Mouse (Mus musculus): ENCODE data around the gene Syt13.
A peak's percentile ranks its signal among the peaks of the same experiment; 100 is the strongest.

Gene Syt13

DNA sequence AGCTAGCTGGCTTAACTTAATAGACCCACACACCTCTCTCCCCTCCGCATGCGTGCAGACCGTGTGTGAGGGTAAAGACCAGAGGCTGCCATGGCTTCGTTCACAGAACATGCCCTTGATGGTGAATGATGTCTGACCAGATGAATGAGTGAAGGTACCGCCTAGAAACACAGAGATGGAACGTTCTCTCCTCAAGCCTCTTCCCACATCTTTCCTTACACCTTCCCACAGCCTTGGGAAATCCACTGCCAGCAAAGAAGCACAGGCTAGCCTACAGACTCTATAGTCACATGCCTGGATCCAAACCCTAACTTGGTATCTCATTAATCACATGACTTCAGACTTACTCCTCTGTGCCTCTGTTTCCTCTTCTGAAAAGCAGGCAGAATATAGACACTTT lies 18.5 kb downstream of the Syt13 start:
- no peaks in the 10 kb centered on the region for H3K27me3 ChIP-seq (ENCODE audit: insufficient read depth, low read length)
- H3K9me3 ChIP-seq (ENCODE audit: low read length), result peaks cover 6% of the 10 kb centered on the region
- H3K36me3 ChIP-seq (ENCODE audit: insufficient read depth, low read length), result no peaks in the 10 kb centered on the region
- H3K4me1 ChIP-seq (replicated peaks; ENCODE audit: low read depth, low read length), result peaks cover 60% of the 10 kb centered on the region
- TF ChIP-seq CTCF (conservative IDR thresholded peaks at IDR 0.05; ENCODE audit: low read length) (no peak), NANOG (IDR thresholded peaks at IDR 0.05; ENCODE audit: borderline replicate concordance, low read length) (no peak), POU5F1 (IDR thresholded peaks at IDR 0.05; ENCODE audit: borderline replicate concordance, low read length) (no peak)
- no peak overlapping the region for H3K4me3 ChIP-seq (replicated peaks; ENCODE audit: low read length)

DNA sequence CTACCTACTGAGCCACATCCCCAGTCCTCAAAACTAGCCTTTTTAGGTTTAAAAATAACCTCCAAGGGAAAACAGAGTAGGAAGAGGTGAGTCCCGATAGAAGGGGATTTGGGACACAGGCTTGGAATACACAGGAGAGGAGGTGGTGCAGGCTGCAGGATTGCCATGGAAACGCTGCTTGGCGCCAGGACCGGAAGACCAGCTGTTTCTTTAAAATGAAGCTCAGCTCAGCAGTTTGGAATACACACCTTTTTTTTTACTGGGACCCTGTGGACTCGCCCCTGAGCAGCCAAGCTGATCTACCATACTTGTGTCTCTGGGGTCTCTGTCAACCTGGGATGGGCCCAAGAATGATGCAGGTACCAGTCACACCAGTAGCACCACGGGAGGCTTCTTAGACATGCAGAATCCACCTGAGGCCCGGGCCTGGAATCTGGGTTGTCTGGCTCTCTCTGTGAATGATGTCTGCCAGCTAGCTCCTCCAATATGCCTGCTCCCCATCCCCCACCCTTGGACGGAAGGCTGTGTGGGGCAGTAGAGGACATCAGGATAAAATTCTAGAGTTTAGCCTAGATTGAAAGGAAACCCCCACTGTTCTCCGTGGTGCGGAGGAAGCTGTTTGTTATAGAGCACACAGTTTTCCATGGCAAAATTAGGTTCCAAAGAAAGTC lies 19.5 kb downstream of the Syt13 start:
- no peak for TF ChIP-seq CTCF (conservative IDR thresholded peaks at IDR 0.05; ENCODE audit: low read length)
- no peak for TF ChIP-seq NANOG (IDR thresholded peaks at IDR 0.05; ENCODE audit: borderline replicate concordance, low read length)
- no peak for TF ChIP-seq POU5F1 (IDR thresholded peaks at IDR 0.05; ENCODE audit: borderline replicate concordance, low read length)
- H3K4me3 ChIP-seq (replicated peaks; ENCODE audit: low read length), result peak overlapping the region; percentile 20; the same call in 1 of the 2 replicates
- H3K36me3 ChIP-seq (ENCODE audit: insufficient read depth, low read length), result no peaks in the 10 kb centered on the region
- H3K27me3 ChIP-seq (ENCODE audit: insufficient read depth, low read length), result no peaks in the 10 kb centered on the region
- peaks cover 55% of the 10 kb centered on the region for H3K4me1 ChIP-seq (replicated peaks; ENCODE audit: low read depth, low read length)
- H3K9me3 ChIP-seq (ENCODE audit: low read length), result peaks cover 14% of the 10 kb centered on the region

- Histone ChIP-seq H3K4me1 (replicated peaks; ENCODE audit: low read depth, low read length) (peaks cover 45% of the 10 kb centered on the region), H3K36me3 (ENCODE audit: insufficient read depth, low read length) (no peaks in the 10 kb centered on the region), H3K9me3 (ENCODE audit: low read length) (peaks cover 17% of the 10 kb centered on the region), H3K4me3 (replicated peaks; ENCODE audit: low read length) (no peak overlapping the region), H3K27me3 (ENCODE audit: insufficient read depth, low read length) (no peaks in the 10 kb centered on the region; the same call in 1 of the 2 replicates)
- TF ChIP-seq NANOG (IDR thresholded peaks at IDR 0.05; ENCODE audit: borderline replicate concordance, low read length), result no peak
- no peak for TF ChIP-seq POU5F1 (IDR thresholded peaks at IDR 0.05; ENCODE audit: borderline replicate concordance, low read length)
- TF ChIP-seq CTCF (conservative IDR thresholded peaks at IDR 0.05; ENCODE audit: low read length), result no peak
Measured at GRCm38 (mm10) chr2:92935483-92935882, 20.6 kb downstream of the Syt13 start.

DNA sequence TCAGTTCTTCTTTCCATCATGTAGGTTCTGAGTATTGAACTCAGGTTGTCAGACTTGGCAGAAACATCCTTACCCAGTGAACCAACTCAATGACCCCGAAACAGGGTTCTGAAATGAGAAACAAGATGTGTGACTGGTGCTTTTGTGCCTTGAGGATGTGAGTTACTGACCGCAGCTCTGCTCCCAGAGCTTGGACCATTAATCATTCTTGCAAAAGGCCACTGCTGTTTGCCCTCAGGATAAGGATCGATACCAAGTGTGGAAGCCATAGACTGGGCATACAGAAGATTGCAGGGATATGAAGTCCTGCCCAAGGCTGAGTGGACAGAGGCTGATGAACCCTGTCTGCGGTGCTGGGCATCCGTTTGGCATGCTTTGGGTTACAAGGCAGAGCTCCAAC lies 23.2 kb downstream of the Syt13 start:
- H3K27me3 ChIP-seq (ENCODE audit: insufficient read depth, low read length), result peaks cover 3% of the 10 kb centered on the region; the same call in 1 of the 2 replicates
- peaks cover 17% of the 10 kb centered on the region for H3K9me3 ChIP-seq (ENCODE audit: low read length)
- H3K4me3 ChIP-seq (replicated peaks; ENCODE audit: low read length), result no peak overlapping the region
- H3K36me3 ChIP-seq (ENCODE audit: insufficient read depth, low read length), result no peaks in the 10 kb centered on the region
- peaks cover 40% of the 10 kb centered on the region for H3K4me1 ChIP-seq (replicated peaks; ENCODE audit: low read depth, low read length)
- TF ChIP-seq CTCF (conservative IDR thresholded peaks at IDR 0.05; ENCODE audit: low read length), result no peak

DNA sequence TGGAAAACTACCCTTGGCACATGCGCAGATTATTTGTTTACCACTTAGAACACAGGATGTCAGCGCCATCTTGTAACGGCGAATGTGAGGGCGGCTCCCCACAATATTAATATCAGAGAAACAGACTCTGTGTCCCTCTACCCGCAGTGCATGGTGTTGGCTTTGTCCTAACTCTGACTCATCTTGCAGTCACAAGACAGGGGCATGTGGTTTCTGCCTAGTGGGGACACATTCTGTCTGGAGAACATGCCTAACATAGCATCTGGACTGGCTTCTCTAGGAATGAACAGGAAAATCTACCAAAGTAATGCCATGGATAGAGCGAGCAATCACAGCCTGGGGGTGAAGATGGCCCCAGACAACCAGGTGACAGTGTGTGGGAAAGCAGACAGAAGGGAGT lies 23.9 kb downstream of the Syt13 start:
- TF ChIP-seq NANOG (IDR thresholded peaks at IDR 0.05; ENCODE audit: borderline replicate concordance, low read length) (no peak), POU5F1 (IDR thresholded peaks at IDR 0.05; ENCODE audit: borderline replicate concordance, low read length) (no peak), CTCF (conservative IDR thresholded peaks at IDR 0.05; ENCODE audit: low read length) (no peak)

DNA sequence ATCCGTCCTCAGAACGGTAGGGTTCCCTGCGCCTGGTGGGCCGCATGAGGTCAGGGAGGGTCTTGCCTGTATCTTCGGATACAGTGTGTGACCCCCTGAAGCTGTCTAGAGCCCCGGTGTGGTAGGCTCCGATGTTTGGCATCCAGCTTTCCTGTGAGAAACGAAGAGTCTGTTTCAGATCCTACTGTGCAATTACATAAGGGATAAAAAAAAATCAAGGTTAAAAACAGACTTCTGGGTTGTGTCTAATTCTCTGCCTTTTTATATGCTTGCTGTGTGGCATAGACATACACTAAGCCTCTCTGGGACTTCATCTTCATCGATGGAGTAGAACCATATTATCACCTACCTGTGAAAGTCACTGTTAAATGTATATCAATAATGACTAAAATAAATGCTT lies 26.1 kb downstream of the Syt13 start:
- Histone ChIP-seq H3K36me3 (ENCODE audit: insufficient read depth, low read length) (no peaks in the 10 kb centered on the region), H3K4me1 (replicated peaks; ENCODE audit: low read depth, low read length) (peaks cover 19% of the 10 kb centered on the region)
- no peak for TF ChIP-seq CTCF (conservative IDR thresholded peaks at IDR 0.05; ENCODE audit: low read length)
- TF ChIP-seq POU5F1 (IDR thresholded peaks at IDR 0.05; ENCODE audit: borderline replicate concordance, low read length), result no peak
- TF ChIP-seq NANOG (IDR thresholded peaks at IDR 0.05; ENCODE audit: borderline replicate concordance, low read length), result no peak

More for the DNA sequence above, 23.9 kb downstream of the Syt13 start:
- Histone ChIP-seq H3K9me3 (ENCODE audit: low read length) (peaks cover 17% of the 10 kb centered on the region), H3K27me3 (ENCODE audit: insufficient read depth, low read length) (peaks cover 3% of the 10 kb centered on the region; the same call in 1 of the 2 replicates), H3K4me1 (replicated peaks; ENCODE audit: low read depth, low read length) (peaks cover 33% of the 10 kb centered on the region), H3K4me3 (replicated peaks; ENCODE audit: low read length) (no peak overlapping the region), H3K36me3 (ENCODE audit: insufficient read depth, low read length) (no peaks in the 10 kb centered on the region)

GRCm38 (mm10) chr2:92941463-92941862 lies 26.6 kb downstream of the Syt13 start:
- Histone ChIP-seq H3K9me3 (ENCODE audit: low read length) (peaks cover 17% of the 10 kb centered on the region), H3K36me3 (ENCODE audit: insufficient read depth, low read length) (no peaks in the 10 kb centered on the region), H3K4me1 (replicated peaks; ENCODE audit: low read depth, low read length) (peaks cover 18% of the 10 kb centered on the region), H3K27me3 (ENCODE audit: insufficient read depth, low read length) (peaks cover 7% of the 10 kb centered on the region; the same call in 1 of the 2 replicates), H3K4me3 (replicated peaks; ENCODE audit: low read length) (no peak overlapping the region)
- TF ChIP-seq NANOG (IDR thresholded peaks at IDR 0.05; ENCODE audit: borderline replicate concordance, low read length), result no peak
- TF ChIP-seq POU5F1 (IDR thresholded peaks at IDR 0.05; ENCODE audit: borderline replicate concordance, low read length), result no peak
- no peak for TF ChIP-seq CTCF (conservative IDR thresholded peaks at IDR 0.05; ENCODE audit: low read length)

More for the DNA sequence above, 26.1 kb downstream of the Syt13 start:
- Histone ChIP-seq H3K27me3 (ENCODE audit: insufficient read depth, low read length) (peaks cover 4% of the 10 kb centered on the region; the same call in 1 of the 2 replicates), H3K4me3 (replicated peaks; ENCODE audit: low read length) (no peak overlapping the region), H3K9me3 (ENCODE audit: low read length) (peaks cover 17% of the 10 kb centered on the region)

DNA sequence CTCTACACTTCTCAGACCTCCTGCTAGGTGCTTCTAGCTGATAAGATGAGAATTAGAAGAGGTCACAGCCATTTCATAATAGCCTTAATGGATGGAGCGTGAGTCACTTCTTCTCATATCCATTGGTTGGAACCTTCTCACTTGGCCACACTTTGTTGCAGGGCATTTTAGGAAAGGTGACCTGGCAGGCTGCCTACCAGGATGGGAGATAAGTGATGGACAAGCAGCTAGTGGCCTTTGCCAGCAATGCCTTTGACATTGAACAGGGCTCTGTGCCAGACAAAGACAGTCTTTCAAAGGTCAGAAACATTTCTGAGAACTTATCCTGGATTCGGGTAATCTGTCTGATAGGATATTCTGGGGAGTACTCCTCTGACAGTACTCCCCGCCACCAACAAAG lies 28.5 kb downstream of the Syt13 start:
- Histone ChIP-seq H3K4me3 (replicated peaks; ENCODE audit: low read length) (no peak overlapping the region), H3K27me3 (ENCODE audit: insufficient read depth, low read length) (peaks cover 9% of the 10 kb centered on the region; the same call in 1 of the 2 replicates), H3K9me3 (ENCODE audit: low read length) (peaks cover 11% of the 10 kb centered on the region), H3K4me1 (replicated peaks; ENCODE audit: low read depth, low read length) (peaks cover 20% of the 10 kb centered on the region), H3K36me3 (ENCODE audit: insufficient read depth, low read length) (no peaks in the 10 kb centered on the region)
- TF ChIP-seq POU5F1 (IDR thresholded peaks at IDR 0.05; ENCODE audit: borderline replicate concordance, low read length) (no peak), CTCF (conservative IDR thresholded peaks at IDR 0.05; ENCODE audit: low read length) (no peak), NANOG (IDR thresholded peaks at IDR 0.05; ENCODE audit: borderline replicate concordance, low read length) (no peak)

DNA sequence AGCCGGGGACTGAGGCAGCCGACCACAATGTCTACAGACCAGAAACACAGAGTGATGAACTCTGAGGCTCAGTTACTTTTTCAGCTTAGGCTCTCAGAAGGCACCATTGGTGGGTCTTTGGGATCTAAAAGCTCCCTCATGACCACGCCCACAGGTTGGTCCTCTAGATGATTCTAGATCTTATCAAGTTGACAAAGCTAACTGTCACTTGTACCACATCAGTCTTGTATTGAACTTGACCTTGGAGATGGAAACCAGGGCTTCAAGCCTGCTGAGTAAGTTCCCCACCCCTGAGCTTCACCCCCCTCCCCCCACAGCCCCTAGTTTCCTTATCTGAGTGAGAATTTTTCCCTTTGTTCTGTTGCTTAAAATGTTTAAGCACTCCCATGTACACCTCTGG lies 29.5 kb downstream of the Syt13 start:
- TF ChIP-seq POU5F1 (IDR thresholded peaks at IDR 0.05; ENCODE audit: borderline replicate concordance, low read length) (no peak), CTCF (conservative IDR thresholded peaks at IDR 0.05; ENCODE audit: low read length) (no peak), NANOG (IDR thresholded peaks at IDR 0.05; ENCODE audit: borderline replicate concordance, low read length) (no peak)
- peaks cover 30% of the 10 kb centered on the region for H3K4me1 ChIP-seq (replicated peaks; ENCODE audit: low read depth, low read length)
- peaks cover 9% of the 10 kb centered on the region; the same call in 1 of the 2 replicates for H3K27me3 ChIP-seq (ENCODE audit: insufficient read depth, low read length)
- H3K36me3 ChIP-seq (ENCODE audit: insufficient read depth, low read length), result no peaks in the 10 kb centered on the region
- no peak overlapping the region for H3K4me3 ChIP-seq (replicated peaks; ENCODE audit: low read length)
- H3K9me3 ChIP-seq (ENCODE audit: low read length), result peaks cover 4% of the 10 kb centered on the region
